Mouse (Mus musculus) adipocyte (in vitro differentiated cells): ENCODE measurements around the gene Wdfy1.

Experiments
- DNase-seq: peaks from one replicate; pipeline ENCODE4 v3.0.0-alpha.2; 2016; ENCODE audit warnings: low spot score

Wdfy1 gene

DNA sequence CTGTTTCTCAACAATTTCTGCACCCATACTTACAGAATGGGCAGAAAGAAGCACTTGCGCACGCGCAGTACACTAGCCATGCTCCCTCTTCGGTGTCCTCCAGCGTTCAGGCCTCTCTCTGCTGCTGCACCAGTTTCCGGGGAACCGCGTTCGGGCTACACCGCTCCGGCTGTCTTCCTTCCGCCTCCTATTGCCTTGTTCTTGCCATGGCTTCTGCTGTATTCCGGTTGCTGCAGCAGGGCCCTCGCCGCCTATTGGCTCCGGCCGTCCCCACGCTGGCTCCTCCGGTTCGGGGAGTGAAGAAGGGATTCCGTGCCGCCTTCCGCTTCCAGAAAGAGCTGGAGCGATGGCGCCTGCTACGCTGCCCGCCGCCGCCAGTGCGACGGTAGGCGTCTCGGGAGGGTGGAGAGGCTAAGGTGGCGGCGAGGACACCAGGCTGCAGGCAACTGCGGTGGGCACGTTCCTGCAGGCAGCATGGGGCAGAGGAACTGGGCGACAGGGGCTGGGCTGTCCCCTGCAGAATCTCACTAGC, at the start of gene Wdfy1, which contains the start of gene Mrpl44:
Gene Wdfy1 (minus strand): TSS at position 217 of the 532 bp plus-strand sequence.
Gene Mrpl44 (plus strand): TSS at position 92 of the 532 bp plus-strand sequence.
- DNase-seq, result peak; percentile 97

DNA sequence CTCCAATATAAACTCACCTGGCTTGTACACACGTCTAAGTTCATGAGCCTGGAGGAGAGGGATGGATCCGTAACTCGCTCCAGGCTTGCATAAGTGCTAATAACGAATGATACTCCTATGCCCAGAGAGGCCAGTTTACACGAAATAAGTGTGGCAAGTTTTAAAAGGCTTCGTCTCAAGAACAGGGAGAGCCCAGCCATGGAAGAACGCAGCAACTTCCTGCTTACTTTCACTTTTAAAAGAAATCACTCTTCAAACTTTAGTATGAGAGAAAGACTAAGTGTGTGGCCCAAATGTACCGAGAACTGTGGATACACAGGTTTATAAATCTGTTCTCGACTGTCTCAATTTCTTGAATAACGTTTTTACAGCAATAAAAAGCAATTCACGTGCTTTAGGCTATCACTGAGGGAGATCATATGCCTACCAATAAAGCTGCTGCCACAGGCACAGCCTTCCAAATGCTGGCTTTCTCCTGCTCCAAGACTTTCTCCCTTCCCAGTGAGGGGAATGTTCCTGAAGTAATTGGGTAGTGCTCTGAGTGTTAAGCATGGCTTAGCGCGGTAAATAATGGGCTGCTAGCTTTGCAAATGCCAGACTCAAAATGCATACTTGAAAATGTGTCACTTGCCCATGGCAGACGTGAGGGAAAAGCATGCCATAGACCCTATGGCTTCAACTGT, 48.1 kb upstream of the Wdfy1 start:
- DNase-seq, result no peak

DNA sequence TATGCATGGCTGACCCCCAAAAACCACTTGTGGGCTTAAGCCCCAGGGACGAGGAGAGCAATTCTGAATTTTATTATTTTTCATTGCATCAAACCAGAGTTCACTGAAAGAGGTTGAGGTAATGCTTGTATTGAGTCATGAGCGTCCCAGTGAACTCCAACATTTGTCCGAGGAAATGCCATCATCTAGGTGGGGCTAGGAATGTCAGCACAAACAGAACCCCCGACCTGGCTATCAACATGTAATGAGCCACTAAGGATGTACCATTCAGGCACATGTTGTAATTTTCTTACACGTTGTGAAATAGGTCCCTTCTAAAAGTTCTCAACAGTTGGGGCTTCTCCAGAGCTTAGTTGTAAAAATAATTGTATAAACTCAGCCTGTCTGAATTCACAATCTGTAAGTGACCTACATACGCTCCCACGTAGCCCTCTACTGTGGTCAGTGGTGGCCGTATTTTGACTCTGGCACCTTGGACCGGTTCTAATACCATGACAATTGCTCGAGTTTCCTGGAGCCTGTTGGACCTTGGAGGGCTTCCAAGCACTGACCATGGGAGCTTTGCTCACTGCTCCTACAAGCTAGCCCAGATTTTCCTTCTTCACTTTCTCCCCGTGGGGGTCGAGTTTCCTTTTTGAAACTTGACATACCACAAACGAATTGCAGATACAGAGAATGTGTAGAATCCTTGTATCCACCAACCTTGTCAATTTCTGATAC, 47.0 kb upstream of the Wdfy1 start:
- DNase-seq, result peak; percentile 58

DNA sequence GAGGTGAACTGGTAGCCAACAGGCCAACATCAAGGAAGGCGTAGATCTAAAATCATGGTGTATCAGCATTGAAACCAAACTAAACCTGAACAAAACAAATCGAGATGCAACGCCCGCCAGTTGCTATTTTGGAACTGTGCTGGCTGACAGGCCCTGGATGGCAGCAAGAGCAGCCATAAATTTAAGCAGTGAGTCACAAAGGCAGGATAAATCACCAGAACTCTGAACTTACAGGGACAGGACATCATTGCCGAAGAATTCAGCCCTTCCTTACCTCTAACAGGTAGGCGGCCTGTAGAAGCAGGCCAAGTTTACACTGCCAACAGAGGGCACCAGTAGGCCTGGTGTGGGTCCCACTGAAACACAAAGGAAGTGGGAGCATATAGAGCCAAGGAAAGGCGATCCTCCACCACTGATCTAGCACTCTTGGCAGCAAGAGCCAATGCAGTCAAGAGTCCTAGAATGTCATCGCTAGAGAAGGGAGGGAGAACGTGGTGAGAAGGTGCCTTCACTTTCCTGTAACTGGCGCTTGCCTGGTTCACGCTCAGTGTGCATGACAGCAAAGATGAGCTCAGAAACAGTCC, 43.4 kb upstream of the Wdfy1 start:
- no peak for DNase-seq

DNA sequence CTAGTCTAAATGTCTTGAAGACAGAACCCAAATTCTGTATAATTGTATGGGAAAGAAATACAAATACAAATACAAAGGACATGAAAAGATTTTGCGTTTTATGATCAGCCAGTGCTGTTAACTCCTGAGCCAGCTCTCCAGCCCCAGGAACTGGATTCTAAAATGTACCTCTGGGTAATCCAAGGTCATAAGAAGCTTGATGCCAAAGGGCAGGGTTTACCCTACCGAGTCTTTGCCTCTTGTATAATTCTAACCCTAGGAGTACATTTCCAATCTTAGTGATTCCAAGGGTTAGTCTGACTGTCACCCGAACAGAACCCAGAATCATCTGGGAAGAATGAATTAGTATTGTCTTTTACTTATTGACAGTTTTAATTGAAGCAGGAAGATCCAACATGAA, 39.5 kb upstream of the Wdfy1 start:
- no peak for DNase-seq

DNA sequence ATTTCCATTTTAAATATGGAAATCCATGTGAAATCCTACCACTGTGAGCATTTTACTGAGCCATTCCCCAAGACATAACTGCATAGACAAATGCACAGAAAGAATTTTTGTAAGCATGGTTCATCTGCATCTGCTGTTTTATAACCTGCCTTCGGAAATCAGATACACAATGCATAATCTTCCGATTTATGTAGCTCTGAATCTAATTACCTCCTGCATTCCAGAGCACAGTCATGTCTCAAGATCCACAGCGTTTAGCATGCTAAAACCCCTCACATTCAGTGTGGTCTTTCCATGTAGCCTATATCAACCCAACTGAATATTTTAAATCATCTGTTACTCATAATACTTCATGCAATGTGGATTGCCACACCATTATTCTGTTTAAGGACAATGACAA, 33.5 kb upstream of the Wdfy1 start:
- no peak for DNase-seq

DNA sequence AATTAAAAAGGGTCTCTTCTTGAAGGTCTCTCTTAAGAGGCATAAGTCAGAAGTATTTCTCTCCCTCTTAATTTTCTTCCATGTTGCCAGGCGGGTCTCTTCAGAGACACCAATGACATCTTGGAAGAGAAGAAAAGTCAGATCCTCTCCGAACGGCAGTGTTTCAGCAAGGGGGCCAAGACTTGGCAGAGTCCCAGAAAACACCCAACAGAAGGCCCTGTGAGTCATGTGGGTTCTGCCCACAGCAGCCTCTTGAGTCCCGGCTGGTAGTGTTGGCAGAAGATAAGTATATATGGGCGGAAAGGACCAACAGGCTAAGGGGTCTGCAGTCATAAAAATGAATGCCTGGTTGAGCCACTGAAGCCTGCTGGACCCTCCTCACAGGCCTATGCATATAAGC, 30.9 kb upstream of the Wdfy1 start:
- no peak for DNase-seq

DNA sequence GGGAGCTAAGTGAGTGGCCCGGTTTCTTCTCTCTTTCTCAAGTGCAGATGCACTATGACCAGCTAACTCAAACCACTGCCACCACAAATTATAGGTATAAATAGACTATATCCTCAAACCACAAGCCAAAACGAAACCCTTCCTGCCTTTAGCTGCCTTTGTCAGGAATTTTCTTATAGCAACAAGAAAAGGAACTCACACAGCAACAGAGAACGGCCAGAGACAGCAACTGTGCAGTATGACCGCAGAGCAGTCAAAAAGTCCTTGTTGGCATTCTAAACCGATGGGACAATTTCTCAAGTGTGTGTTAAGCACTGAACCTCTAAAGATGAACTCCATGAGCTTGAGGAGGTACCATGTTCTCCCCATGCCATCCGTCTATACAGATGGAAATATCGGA, 27.7 kb upstream of the Wdfy1 start:
- DNase-seq, result no peak

DNA sequence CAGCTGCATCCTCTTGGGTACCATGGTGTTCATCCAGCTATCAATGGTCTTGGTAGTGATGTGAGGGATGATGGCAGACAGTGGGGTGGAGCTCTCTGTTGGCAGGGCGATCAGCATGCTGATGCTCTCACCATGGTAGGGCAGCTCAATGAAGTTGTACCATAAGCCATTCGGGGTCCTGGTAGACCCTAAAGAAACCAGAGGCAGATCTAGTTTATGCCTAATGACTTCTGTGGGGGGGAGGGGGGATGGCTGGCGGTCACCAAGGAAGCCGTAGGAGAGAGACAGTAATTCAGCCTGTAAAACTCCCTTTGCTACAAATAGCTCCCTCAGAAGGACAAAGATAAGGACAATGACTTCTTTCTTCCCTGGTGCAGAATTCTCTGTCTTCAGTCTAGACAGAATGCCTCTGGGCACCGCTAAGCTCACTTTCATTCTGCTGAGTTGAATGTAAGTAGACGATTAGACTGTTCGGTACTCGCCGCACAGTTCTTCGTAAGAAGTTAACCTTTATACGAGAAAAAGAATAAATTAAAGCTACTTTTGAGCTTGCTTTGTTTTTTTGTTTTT, 27.0 kb upstream of the Wdfy1 start:
- no peak for DNase-seq

DNA sequence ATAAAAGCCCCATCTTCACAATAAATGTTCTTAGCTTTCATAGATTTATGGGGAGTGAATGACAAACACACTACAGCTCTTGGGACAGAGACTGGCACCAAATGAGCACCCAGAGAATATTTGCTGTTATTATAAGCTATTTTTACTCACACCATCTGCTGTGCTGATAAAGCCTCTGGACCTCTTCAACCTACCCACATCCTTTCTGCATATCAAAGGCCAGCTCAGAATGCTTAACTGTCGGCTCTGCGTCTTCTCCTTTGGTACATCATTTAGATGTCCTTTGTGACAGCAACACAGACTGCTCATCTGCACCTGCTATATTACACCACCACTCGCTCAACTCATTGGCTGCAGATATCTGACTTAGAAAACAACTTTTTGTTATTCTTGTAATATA, 21.1 kb upstream of the Wdfy1 start:
- no peak for DNase-seq

DNA sequence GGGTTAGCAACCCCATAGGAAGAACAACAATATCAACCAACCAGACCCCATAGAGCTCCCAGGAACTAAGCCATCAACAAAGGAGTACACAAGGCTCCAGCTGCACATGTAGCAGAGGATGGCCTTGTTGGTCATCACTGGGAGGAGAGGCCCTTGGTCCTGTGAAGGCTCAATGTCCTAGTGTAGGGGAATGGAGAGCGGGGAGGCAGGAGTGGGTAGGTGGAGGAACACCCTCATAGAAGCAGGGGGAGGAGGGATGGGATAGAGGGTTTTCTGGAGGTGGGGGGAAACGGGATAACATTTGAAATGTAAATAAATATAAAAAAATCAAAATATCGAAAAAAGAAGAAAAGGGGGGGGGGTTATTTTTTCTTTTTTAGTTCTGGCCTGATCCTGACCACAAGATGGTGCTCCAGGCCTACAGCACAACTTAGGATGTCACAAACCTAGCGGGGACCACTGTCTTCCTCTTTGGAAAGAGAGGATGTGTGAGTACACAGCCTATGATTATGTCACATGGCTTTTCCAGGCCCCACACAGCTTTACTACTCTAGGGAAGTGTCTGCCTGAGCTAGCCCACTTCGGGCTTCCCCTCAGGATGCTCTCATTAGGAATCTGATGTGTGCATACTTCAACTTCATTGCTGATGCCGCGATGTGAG, 10.5 kb upstream of the Wdfy1 start:
- peak; percentile 47 for DNase-seq

DNA sequence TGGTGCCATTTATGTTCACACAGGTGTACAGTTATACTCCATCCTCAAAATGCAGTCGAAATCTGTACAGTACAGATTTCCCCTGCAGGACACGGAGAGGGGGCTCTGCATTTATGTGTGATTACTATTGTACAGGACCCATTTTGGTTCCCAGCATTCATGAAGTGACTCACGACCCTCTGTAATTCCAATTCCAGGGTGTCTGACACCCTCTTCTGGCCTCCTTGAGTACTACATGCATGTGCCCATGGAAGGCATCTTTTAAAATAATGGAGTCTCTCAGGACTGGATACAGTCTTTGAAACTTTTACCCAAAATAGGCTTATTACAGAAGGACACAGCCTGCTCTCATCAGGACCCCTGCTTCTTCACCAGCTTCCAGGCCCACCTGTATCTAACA, 6.5 kb upstream of the Wdfy1 start:
- no peak for DNase-seq

DNA sequence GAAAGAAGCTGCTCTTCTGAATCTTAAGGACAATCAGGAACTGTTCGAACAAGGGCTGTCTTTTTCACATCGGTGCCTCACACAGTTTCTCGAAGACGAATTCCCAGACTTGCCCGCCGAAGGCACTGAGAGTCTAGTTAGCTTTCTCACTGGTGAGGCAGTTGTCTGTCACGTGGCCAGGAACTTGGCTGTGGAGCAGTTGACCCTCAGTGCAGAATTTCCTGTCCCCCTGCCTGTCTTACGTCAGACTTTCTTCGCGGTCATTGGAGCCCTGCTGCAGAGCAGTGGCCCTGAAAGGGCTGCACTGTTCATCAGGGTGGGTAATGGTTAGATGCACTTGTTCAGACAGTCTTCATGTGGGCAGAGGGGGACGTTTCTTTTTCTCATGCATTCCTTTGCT, 2.1 kb upstream of the Wdfy1 start:
- no peak for DNase-seq

DNA sequence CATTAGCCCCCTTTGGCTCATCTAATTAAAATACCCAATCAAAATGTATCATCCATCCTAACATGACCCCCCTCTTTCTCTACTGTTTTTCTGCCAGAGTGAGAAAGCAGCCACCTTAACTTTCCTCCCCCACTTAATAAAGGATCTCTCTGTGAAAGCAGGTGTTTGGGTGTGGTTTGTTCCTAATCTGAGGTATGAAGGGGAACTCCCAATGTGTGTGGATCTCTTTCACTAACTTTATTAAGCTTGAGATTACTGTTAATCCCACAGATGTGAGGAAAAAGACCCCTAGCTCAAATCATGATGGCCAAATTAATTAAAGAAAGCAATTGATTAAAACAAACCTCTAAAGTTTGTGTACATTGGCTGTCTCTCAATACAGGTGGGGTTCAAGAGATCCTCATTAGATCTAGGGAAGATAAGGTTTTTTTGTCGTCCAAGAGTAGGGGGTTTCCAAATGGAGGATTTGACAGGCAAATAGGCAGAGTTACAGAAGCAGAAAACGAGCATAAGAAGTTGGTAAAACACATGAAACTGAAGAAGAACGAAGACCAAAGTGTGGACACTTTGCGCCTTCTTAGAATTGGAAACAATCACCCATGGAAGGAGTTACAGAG, 1.7 kb downstream of the Wdfy1 start:
- DNase-seq, result no peak

DNA sequence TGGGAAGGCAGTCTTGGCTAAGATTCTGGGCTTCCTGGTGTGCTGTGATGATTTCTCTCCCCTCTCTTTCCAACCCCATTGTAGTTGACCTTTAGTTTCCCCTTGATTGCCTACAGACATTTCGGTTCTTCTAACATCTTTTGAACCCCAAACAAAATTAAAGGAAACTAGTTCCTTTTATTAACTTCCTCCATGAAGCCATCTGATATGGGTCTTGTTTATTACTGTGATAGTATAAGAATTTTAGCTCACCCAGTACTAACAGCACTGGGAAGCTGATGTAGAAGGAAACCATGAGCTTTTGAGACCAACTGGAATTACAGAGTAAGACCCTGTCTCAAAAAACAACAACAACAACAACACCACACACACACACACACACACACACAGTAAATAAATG, 7.7 kb downstream of the Wdfy1 start:
- DNase-seq, result no peak

DNA sequence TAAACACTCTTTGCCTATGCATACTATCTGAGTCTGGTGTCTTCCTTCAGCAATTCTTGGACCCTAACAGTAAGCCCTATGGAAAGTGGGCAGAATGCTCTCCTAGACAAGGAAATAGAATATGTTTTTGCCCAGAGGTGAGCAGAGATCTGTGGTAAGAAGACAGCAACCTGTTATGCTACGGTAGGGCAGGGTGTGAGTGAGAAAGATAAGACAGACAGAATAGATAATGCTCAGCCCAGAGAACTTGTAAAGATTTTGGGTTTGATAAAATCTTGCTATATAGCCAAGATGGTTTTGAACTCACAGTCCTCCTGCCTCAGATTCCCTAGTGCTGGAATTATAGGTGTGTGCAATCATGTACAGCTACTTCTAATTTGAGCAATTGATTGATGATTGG, 11.5 kb downstream of the Wdfy1 start:
- no peak for DNase-seq

DNA sequence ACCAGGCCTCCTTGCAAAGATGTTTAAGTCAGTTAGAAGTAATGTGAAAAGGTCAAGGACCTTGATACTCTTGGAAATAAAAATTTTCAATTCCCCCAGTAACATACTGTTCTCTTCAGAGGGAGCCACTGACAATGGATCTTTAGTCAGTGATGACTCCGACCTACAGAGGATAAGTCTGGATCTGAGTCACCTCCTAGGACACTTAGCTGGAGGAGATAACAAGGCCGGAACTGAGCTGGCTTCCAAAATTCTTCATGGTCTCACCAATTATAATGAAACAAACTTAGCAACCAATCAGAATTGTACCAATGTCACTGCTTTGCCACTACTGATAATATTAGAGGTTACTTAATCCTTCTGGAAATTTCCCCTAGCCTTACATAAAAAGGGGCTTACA, 11.9 kb downstream of the Wdfy1 start:
- DNase-seq, result no peak

DNA sequence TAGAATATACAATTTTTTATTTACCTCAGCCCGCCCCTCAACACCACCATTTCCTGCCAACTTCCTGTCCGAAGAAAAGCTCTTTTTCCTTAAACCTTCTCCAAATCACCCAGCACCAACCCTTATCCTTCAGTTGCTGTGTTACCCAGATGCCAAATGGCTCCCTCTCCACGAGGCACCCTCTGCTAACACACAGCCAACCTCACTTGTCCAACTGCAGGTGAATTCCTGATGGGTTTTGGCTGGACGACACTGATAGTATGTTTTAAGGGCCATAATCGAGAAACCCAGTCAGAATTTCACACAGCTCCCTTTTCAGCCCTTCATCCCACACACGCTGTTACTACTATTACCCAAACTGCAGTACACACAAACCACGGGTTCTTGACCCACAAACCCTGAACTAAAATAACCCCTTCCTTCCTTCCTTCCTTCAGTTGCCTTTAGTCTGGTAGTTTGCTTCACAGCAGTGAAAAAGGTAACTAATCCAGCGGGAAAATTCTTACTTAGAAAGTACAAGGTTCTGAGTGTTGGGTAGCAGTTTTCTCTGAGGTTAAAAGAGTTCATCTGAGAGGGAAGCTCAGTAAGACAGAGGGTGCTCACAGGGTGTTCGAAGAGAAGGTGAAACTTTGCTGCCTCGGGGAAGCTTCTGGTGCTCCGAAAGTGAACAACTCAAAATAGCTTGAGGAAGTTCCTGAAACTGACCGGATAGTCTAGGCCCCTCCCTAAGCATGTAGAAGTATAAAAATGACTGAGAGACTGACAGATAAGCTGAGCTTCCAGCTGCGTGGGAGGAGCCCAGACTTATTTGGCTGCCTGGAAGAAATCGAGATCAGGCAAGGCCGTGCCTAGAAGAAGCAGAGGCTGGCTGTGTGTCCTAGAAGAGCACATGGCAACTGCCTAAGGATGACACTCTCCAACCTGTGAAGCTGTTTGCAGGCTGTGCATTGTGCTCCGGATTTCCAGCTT, 13.4 kb downstream of the Wdfy1 start:
- no peak for DNase-seq

DNA sequence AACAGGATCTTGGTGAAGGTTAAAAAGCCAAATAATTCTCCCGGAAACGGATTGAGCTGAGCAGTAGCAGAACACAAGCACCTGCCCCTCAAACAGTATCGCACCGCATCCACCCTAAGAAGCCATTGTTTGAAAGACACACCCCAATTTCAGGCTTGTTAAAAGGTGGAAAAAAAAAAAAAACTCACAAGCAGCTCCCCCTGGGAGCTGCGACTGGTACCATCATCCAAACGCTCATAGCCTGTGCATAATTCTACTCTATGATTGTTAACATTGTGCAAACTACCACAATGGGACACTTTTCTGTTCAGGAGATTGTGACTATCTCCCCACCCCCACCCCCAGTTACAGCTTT, 14.0 kb downstream of the Wdfy1 start:
- no peak for DNase-seq

DNA sequence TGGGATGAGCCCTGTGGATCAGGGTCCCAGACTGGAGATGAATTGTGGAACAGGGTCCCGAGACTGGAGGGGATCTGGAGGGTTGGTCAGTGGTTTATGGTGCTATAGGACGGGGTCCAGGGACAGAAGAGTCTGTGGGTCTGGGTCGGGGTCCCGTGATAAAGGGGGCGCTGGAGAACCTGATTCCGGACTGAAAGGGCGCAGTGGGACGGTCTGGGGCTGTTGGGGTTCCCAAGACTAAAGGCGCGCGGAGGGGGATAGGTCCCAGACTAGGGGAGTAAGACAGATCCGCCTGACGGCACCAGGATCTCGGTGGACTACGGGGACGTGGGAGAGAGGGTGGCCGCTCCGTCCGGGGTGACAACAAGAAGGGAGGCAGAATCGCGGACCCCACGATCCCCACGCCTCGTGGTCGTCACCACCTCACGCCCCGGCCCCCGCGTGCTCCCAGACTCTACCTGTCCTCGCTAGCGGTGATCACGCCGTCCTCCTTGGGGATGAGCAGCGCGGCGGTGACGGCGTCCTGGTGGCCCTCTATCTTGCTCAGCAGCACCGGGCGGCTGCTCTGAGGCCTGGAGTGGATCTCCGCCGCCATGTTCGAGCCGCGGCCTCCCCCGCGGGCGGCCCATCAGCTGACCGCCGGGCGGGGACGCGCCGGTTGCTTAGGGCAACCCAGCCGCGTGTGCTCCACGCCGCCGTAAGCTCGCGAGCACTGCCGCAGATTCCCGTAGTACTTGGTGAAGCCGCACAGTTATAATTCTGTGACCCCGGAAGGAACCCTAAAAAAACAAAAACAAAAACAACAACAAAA, 14.6 kb downstream of the Wdfy1 start:
- DNase-seq, result peak; percentile 77
